Mouse (Mus musculus) cerebellum, adult 8-10 months (tissue): ENCODE data around the gene Tab2.
A peak's percentile ranks its signal among the peaks of the same experiment; 100 is the strongest.
"Not testable (repeated sequence)": the region's sequence is repeated elsewhere in the genome, so short reads cannot be mapped to it uniquely, and the experiment has no call there.

Experiments used
- DNase-seq: peaks from one replicate; pipeline ENCODE4 v3.0.0; 2022

The Tab2 gene

DNA sequence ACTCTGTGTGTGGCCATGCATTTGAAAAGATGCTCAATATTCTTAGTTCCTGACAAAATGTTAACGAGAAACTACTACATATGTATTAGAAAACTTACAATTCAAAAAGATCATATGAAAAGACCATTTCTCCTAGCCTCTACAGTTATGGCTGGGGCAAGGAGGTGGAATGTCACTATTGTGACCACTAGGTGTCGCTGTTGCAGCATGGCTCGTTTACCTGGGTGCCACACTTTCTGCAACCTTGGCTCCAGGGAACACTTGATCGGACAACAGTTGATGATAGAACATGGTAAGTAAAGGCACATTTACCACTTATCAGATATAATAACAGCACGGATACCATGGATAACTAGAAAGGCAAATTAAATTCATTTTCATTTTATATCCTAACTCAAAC, 72.5 kb downstream of the Tab2 start:
- peak; percentile 74 for DNase-seq

DNA sequence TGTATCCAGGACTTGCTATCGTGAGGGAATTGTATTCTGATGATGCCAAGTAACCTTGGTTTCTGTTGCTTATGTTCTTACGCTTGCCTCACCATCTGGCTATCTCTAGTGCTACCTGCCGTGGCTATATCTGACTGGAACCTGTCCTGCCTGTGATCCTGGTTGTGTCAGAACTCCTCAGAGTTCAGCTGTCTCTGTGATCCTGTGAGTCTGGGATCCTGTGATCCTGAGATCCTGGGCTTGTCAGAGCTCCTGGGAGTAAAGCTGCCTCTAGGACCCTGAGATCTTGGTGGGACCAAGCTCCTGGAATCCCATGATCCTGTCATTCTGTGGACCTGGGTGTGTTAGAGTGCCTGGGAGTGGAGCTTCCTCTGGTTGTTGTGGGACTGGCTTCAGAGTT, 74.1 kb downstream of the Tab2 start:
- no peak for DNase-seq

DNA sequence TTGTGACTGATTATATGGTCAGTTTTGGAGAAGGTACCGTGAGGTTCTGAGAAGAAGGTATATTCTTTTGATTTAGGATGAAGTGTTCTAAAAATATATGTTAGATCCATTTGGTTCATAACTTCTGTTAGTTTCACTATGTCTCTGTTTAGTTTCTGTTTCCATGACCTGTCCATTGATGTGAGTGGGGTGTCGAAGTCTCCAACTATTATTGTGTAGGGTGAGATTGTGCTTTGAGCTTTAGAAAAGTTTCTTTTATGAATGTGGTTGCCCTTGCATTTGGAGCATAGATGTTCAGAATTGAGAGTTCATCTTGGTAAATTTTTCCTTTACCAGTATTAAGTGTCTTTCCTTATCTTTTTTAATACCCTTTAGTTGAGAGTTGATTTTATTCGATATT, 75.7 kb downstream of the Tab2 start:
- not testable (repeated sequence) for DNase-seq

DNA sequence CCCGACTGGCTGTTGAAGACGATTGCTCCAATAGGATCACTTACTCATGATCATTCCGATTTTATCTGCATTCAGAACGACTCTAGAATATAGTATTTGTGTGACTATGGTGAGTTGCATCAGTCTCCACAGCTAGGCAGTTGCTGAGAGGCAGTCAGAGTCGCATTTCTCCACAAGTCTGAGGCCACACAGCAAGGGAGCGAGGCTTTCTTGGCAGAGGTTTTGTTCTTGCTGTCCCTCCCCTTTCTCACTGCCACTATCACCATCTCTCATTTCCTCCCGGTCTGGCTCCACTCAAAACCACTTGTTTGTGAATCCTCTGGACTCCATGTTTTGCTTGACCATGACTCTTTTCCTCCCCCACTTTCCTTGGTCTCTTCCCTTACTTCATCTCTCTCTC, 81.8 kb downstream of the Tab2 start:
- DNase-seq, result no peak

DNA sequence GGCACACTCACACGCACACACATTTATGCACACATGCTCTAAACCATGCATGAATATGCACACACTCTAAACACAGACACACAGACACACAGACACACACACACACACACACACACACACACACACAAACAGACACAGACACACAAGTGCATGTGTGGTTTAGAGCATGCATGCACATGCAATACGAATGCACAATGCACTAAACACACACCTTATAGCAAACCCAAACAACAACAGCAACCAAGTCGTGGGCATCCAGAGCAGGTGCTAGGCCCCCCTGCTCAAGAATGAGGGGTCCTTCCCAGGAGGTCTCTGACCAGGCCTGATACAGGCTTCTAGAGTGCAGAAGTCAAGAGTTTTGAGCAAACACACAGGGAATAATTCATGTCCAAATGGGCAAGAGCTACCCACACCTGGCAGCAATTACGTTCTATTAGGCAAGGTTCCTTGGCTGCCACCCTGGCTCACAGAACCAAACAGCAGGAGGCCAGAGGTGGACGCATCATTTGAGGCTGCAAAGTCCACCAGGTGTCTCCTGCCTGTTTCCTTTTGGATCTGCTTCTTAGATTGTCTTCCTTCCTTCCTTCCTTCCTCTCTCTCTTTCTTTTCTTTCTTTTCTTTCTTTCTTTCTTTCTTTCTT, 84.5 kb downstream of the Tab2 start:
- no peak for DNase-seq

DNA sequence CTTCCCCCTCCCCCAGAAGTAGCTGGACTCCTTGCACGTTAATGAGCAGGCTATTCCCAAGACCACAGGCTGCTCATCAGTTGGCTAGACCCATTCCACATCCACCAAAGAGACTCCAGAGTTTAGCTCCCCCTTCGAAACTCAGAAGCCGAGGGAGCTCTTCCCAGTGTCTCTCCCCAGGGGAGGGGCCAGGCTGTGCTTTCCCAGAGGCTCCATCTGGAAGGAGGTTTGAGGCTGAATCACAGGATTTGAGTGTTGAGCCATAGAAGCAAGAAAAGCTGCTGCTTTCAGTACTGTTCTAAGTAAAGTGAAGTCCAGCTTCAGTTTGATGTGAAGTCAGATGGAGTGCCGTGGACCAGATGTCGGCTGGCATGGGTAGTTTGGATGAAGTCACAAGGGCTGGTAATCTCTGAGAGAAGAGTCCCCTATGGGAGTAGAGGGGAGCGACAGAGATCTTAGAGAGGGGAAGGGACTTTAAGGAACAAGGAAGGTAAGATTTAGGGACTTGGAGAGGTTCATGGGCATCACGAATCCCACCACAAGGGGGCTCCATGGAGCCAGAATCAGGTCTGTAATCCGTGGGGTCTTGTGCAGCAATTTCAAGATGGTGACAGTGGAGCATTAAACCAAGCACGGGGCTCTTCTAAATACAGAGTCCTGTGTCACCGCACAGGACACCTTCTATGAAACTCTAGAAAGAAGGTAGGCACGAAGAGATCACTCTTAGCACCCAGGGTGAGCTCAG, 85.3 kb downstream of the Tab2 start:
- no peak for DNase-seq

DNA sequence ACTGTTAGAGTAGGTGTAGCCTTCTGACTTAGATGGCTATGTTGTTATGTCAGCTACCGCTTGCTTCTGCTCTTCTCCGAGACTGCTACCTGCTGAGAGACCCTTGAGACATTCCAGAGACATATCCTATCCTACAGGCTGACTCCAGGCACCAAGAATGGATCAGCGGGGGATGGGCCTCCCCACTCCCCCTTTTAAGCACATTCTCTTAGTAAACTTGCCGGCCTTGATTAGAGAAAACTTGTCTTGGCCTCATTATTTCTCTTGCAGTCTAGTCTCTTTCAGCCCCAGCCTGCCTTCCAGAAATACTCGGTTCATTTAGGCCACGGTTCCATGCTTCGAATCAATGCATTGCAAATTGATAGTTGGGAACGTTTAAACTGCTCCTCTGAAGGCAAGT, 86.3 kb downstream of the Tab2 start:
- DNase-seq, result no peak

DNA sequence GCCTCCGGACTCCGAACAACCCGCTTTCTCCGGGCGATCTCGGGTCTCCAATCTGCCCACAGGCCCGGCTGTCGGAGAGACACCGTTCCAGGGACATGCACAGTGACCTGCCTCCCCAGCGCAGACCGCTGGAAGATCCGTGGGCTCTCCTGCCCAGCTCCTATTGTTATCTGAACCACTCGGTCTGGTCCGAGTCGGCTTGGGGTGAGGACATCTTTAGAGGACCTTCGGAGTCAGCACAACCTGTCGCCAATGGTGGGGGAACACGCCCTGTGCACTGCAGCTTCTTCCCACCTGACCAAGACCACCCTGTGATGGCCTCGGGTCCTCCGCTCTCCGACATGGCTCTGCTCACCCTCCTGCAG, 88.4 kb downstream of the Tab2 start:
- DNase-seq, result no peak

DNA sequence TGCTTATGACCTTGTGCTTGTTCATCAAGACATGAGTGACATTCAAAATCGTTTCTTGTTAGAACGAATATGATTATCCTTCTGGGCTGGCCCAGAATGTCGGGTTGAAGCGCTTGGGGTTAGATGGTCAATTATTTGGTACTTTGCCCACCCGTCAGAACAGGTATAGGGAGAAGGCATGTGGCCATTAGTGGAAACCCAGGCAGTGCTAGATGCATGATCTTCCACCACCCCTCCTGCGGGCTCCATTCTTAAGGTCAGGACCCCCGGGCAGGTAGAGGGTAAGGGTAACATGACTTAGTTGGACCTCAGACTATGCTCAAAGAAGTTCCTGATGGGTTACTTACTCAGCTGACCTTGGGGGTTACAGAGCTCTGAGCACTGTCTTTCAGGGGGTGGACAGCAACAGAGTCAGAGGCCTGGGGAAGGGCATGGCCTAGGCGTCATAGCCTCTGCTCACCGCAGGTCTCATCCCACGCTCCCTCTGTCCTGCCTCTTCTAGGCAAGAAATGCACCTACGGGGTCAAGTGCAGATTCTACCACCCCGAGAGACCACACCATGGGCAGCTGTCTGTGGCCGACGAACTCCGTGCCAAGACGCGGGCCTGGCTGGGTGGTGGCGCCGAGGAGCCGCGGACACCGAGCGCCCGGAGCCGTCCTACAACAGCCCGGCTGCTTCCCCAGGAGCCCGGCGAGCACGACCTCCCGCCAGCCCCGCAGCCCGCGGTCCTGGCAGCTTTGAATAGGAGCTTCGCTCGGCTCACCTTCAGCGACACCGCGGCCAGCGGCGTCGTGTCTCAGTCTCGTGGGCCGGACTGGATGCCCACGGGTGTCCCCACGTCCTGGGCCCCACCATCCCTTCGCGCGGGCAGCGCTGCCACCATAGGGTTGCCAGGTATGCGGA, 89.0 kb downstream of the Tab2 start:
- DNase-seq, result peak; percentile 20

DNA sequence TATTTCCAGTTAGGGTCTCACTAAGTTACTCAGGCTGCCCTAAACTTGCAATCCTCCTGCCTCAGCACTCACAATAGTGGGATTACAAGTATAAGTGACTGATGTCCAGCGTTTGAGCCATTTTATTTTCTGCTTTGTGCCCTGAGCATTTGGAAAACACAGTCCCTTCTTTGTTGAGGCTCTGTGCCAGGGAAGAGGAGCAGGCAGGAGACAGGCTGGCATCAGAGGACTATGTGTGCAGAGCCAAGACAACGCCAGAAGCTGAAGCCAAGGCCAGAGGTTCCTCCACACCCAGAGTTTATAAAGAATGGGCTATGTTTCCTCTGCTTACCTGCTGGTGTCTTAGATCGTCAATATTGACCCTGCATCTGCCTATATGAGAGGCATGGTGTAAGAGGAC, 91.2 kb downstream of the Tab2 start:
- no peak for DNase-seq

DNA sequence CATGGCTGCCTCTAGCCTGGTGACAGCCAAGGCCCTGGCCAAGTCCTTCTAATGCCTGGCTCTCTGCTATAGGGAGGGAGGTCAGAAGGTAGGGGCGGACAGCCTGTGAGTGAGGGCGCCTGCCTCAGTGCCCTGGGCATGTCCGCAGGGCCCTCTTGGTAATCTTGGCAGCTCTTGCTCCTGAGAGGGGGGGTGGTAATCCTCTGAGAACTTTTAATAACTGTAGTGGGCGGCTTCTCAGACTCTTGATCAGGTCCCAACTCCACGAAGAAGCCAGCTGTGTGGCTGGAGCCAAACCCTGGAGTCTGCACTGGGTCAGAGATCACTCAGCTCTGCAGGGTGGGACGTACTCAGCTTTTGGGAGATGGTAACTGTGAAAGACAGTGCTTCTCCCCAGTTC, 91.8 kb downstream of the Tab2 start:
- DNase-seq, result no peak

DNA sequence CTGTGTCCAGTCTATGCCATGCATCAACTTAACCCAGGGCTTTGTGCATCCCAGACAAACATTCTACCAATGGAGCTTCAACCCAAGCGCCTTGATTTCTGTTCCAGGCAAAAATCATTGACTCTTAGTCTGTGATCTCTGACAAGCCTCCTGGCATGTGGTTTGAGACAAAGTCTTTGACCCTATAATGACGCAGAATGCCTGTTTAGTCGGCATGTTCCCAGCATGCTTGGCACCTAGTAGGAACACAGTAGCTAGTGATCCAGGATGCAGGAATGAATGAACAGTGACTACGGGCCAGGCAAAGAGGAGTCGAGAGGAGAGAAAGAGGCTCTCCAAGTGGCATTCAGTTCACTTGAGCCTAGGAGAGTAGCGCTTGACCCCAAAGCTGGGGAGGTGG, 92.6 kb downstream of the Tab2 start:
- DNase-seq, result no peak

DNA sequence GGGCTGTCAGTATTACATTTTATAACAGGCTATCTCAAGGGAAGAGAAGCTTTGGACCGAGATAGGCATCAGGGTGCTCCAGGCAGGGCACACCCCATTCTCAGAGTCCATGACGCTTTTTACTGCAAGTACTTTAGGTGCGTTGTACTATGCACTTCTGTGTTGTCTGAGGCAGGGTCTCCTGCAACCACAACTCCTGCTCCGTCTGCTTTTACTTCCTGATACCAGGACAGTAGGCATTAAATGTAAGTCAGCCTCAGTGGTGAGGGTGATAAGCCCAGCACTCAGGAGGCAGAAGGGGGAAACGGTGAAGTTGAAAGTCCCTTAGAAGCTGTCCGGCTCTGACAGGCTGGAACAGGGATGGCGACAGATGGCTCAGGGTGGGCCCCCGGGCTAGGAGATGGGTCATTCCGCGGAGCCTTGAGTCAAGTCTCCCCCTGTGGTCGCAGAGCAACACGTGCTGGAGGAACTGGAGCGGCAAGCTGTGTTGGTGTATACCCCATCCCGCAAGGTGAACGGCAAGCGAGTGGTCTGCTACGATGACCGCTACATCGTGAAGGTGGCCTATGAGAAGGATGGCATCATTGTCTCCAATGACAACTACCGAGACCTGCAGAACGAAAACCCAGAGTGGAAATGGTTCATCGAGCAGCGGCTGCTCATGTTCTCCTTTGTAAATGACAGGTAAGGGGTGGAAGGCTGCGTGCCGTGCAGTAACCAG, 93.9 kb downstream of the Tab2 start:
- DNase-seq, result no peak

DNA sequence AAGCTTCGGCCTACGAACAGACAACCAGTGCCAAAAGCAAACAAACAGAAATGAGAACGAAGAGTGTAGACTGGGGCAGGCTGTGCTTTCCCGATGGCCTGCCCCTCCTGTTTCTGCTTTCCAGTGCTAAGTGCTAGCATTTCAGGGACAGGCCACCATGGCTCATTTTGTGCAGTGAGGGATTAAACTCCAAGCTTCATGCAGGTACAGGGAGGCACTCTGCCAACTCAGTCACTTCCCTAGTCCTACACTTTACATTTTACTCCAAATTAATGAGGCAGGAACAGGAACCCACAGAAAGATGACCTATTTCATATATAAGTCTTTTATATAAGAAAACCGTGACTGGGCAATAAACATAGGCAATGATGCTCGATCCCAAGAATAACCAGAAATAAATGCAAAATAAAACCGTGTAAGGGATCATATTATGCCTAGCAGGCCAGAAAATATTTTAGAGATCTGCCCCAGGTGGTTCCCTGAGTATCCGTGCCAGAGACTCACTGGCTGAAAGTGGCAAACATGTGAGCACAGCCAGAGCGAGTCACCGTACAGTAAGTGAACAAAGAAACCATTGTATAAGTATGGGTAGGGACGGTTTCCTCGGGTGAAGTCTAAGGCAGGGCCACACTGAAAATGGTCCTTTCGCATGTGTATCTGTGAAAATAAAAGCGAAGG, 94.6 kb downstream of the Tab2 start:
- no peak for DNase-seq

DNA sequence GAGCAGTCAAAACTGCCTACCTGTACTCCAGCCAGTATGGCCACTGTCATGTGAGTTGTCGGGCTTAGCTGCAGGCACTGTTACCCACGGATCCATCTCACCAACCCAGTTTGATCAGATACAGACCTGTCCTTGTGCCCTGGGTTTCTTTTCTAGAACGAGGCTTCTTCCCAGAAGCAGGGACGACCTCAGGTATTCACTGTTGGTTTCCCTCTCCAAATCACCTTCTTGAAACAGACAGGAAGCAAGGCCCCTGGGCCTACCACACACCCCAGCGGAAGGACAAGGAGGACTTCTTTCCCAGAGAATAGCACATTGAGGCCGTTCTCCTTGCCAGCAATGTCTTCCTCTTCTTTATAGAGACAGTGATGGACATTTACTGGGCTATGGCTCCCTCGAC, 95.5 kb downstream of the Tab2 start:
- DNase-seq, result no peak
